Mouse (Mus musculus) G1E (cell line): ENCODE measurements around the gene Snrnp200. TPM values are rescaled to one million over a fixed set of nuclear protein-coding genes. Genes with fewer than 3 reads are reported as not detected.
"Not testable (repeated sequence)": the region's sequence is repeated elsewhere in the genome, so short reads cannot be mapped to it uniquely, and the experiment has no call there.

Source experiments
- ATAC-seq: 2 replicates; pipeline ENCODE4 v1.8.0; 2016; ENCODE audit warnings: mild to moderate bottlenecking; ENCODE audit not compliant: insufficient number of reproducible peaks, poor library complexity, low FRiP score, severe bottlenecking; ENCODE audit errors: extremely low read depth
- DNase-seq: peaks from one replicate; pipeline ENCODE4 v3.0.0; 2012; ENCODE audit warnings: low spot score
- H3K27me3 ChIP-seq: 2 replicates; pipeline ENCODE4 v1.6.1; 2012; ENCODE audit warnings: mild to moderate bottlenecking, low read length, inconsistent platforms; ENCODE audit not compliant: insufficient read depth
- H3K36me3 ChIP-seq: replicated peaks from 2 replicates; pipeline ENCODE3; 2012; ENCODE audit warnings: mild to moderate bottlenecking, inconsistent platforms
- H3K4me1 ChIP-seq: 2 replicates; pipeline ENCODE4 v1.6.1; 2012; ENCODE audit warnings: low read depth, low read length, inconsistent platforms, mixed read lengths; ENCODE audit not compliant: insufficient read depth
- H3K4me3 ChIP-seq: 2 replicates; pipeline ENCODE4 v1.5.1; 2012; ENCODE audit warnings: low read depth, mild to moderate bottlenecking, inconsistent platforms, low read length, moderate library complexity, mixed read lengths
- H3K9me3 ChIP-seq: replicated peaks from 2 replicates; pipeline ENCODE4 v1.6.1; 2012; ENCODE audit warnings: inconsistent platforms
- CTCF ChIP-seq: IDR thresholded peaks from 2 replicates; pipeline ENCODE4 v1.5.1; 2012; ENCODE audit warnings: low read depth, low read length, inconsistent platforms, mixed read lengths
- GATA1 ChIP-seq: IDR thresholded peaks from 2 replicates; pipeline ENCODE4 v1.6.1; 2012; ENCODE audit warnings: borderline replicate concordance, low read length, inconsistent platforms, mixed read lengths
- GATA2 ChIP-seq: IDR thresholded peaks from 2 replicates; pipeline ENCODE4 v1.6.1; 2012; ENCODE audit warnings: low read depth, low read length, inconsistent platforms, borderline replicate concordance
- POLR2AphosphoS5 ChIP-seq: IDR thresholded peaks from 2 replicates; pipeline ENCODE4 v1.6.1; 2012; ENCODE audit warnings: low read depth, low read length, inconsistent platforms; ENCODE audit not compliant: insufficient replicate concordance
- TAL1 ChIP-seq: conservative IDR thresholded peaks from 2 replicates; pipeline ENCODE4 v1.6.1; 2012; ENCODE audit warnings: low read depth, low read length, inconsistent platforms, mixed read lengths
- polyA plus RNA-seq: library from polyadenylated mRNA; stranded (reverse); fragments of >175 nt; gene quantifications from 2 replicates; pipeline ENCODE4 v1.2.3, GENCODE M21; 2012
- total RNA-seq, 2 experiments: library from RNA; stranded (forward) in 1 of 2; stranded (reverse) in 1 of 2; fragments of 200-1000 nt in 1 of 2; fragments of >200 nt in 1 of 2; fragmentation: Nextera tagmentation in 1 of 2; gene quantifications; 2 replicates each; pipeline ENCODE4 v1.2.3; 2014 to 2017

Gene Snrnp200
- total and polyA plus RNA-seq, 3 experiments = 32.5 to 216 (median 155) TPM

GRCm38 (mm10) chr2:127270300-127271041 lies 62.3 kb downstream of the Snrnp200 start:
- H3K27me3 ChIP-seq = no peaks in the 10 kb centered on the region
- peaks cover 38% of the 10 kb centered on the region for H3K4me1 ChIP-seq
- peak; percentile 82 for DNase-seq
- ATAC-seq = peak; percentile 41; the same call in 1 of the 2 replicates
- peaks cover 33% of the 10 kb centered on the region for H3K36me3 ChIP-seq
- H3K4me3 ChIP-seq = peak overlapping the region; percentile 83
- TF ChIP-seq TAL1 = no peak
- TF ChIP-seq GATA2 = no peak
- no peak for TF ChIP-seq CTCF
- TF ChIP-seq GATA1 = no peak
- no peak for TF ChIP-seq POLR2AphosphoS5
- no peaks in the 10 kb centered on the region for H3K9me3 ChIP-seq

GRCm38 (mm10) chr2:127271042-127271515 lies 62.9 kb downstream of the Snrnp200 start:
- ATAC-seq = no peak
- H3K27me3 ChIP-seq = no peaks in the 10 kb centered on the region
- H3K4me1 ChIP-seq = peaks cover 35% of the 10 kb centered on the region
- DNase-seq = no peak
- peak overlapping the region; percentile 83 for H3K4me3 ChIP-seq
- H3K36me3 ChIP-seq = peaks cover 35% of the 10 kb centered on the region
- TF ChIP-seq GATA1 (no peak), CTCF (no peak), TAL1 (no peak), GATA2 (no peak), POLR2AphosphoS5 (no peak)
- no peaks in the 10 kb centered on the region for H3K9me3 ChIP-seq

- Histone ChIP-seq H3K4me1 (peaks cover 35% of the 10 kb centered on the region), H3K36me3 (peaks cover 35% of the 10 kb centered on the region)
- ATAC-seq, H3K27me3 ChIP-seq, H3K9me3 ChIP-seq, DNase-seq, H3K4me3 ChIP-seq: not testable (repeated sequence)
These were observed 63.9 kb downstream of the Snrnp200 start for GRCm38 (mm10) chr2:127272049-127272448.

- no peaks in the 10 kb centered on the region for H3K27me3 ChIP-seq
- ATAC-seq = no peak
These were observed 64.6 kb downstream of the Snrnp200 start for GRCm38 (mm10) chr2:127272806-127273205.

GRCm38 (mm10) chr2:127274590-127274989 lies 66.4 kb downstream of the Snrnp200 start:
- DNase-seq = no peak
- no peak for ATAC-seq
- TF ChIP-seq GATA2 = no peak
- TF ChIP-seq GATA1 = no peak
- no peak for TF ChIP-seq CTCF
- TF ChIP-seq TAL1 = no peak
- no peak for TF ChIP-seq POLR2AphosphoS5
- Histone ChIP-seq H3K9me3 (no peaks in the 10 kb centered on the region), H3K27me3 (no peaks in the 10 kb centered on the region), H3K4me1 (peaks cover 27% of the 10 kb centered on the region), H3K36me3 (peaks cover 38% of the 10 kb centered on the region), H3K4me3 (no peak overlapping the region)

More at GRCm38 (mm10) chr2:127272806-127273205, 64.6 kb downstream of the Snrnp200 start:
- H3K4me1 ChIP-seq = peaks cover 35% of the 10 kb centered on the region
- H3K9me3 ChIP-seq = no peaks in the 10 kb centered on the region
- H3K36me3 ChIP-seq = peaks cover 30% of the 10 kb centered on the region
- no peak for TF ChIP-seq POLR2AphosphoS5
- no peak for TF ChIP-seq GATA2
- TF ChIP-seq CTCF = no peak
- no peak for TF ChIP-seq TAL1
- TF ChIP-seq GATA1 = no peak
- DNase-seq = no peak
- H3K4me3 ChIP-seq = no peak overlapping the region

GRCm38 (mm10) chr2:127275551-127276320 lies 67.5 kb downstream of the Snrnp200 start:
- no peak for DNase-seq
- H3K9me3 ChIP-seq = no peaks in the 10 kb centered on the region
- H3K27me3 ChIP-seq = no peaks in the 10 kb centered on the region
- TF ChIP-seq GATA2 (no peak), GATA1 (no peak), TAL1 (no peak), POLR2AphosphoS5 (no peak), CTCF (no peak)
- H3K36me3 ChIP-seq = peaks cover 46% of the 10 kb centered on the region
- ATAC-seq = no peak
- H3K4me3 ChIP-seq = no peak overlapping the region
- H3K4me1 ChIP-seq = peaks cover 26% of the 10 kb centered on the region
